Mouse (Mus musculus) spleen, adult 2 months (tissue): ENCODE data around the gene Fmn2.

Experiments
- CTCF ChIP-seq: fragments of 200-500 bp; IDR thresholded peaks from 2 replicates; pipeline ENCODE4 v1.5.1; 2011; ENCODE audit warnings: mild to moderate bottlenecking, inconsistent platforms; ENCODE audit not compliant: insufficient read depth, insufficient read length, insufficient replicate concordance; ENCODE audit errors: extremely low read depth
- POLR2A ChIP-seq: fragments of 200-500 bp; IDR thresholded peaks from 2 replicates; pipeline ENCODE4 v1.6.1; 2011; ENCODE audit warnings: low read depth, low read length, inconsistent platforms

DNA sequence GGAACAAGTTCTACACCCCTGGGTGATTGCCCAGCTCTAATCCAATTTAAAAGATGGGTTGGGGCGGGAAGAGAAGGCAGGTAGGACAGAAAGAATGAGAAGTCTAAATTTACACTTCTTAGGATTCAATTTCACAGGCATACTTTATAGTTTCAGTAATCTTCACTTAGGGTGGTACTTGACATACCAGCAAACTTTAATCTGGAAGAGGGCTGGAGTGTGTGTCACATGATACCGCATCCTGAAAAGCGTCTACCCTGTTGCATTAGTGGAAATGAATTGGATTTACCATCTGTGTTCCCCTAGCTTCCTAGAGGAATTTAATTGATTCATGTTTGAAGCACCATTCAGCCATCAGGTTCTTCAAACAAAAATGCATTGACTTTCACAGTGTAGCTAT lies 174.6 kb downstream of the Fmn2 start:
- TF ChIP-seq POLR2A = no peak
- TF ChIP-seq CTCF = no peak
